10 mouse cellular contexts compared by ENCODE assay signal in the genomic region with DNA sequence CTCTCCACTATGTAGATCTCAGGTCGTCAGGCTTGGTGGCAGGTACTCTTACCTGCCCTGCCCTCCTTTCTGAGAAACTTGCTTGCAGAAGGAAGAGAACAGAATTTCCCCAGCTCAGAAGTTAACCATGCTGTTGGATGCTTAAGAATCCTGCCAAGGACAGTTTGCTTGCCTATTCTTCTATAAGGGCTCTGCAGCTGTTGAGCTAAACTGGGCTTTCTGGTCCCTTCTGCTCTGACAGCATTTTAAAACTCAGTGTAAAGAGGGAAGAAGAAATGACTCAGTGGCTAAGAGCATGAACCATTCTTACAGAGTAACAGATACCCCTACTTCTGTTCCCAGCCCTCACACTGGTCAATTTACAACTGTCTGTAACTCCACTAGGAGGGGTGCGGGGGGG. TPM values are rescaled to one million over a fixed set of nuclear protein-coding genes. Genes with fewer than 3 reads are reported as not detected.
"Had no signal": no experiment of that assay in that cellular context is flagged by ENCODE, and none has a peak within 500 bp of the region (broad histone marks: within the 10 kb centered on the region; RNA-seq: fewer than 3 reads in every experiment).

No protein-coding gene starts in this region.

- DNase-seq: kidney, adult 8-10 months; kidney, postnatal 25 days; liver; liver, embryonic 13.5 days; liver, postnatal 0 days; lung, postnatal 14 days; thymus, adult 18-20 months; thymus, postnatal 25 days had no signal

RNA-seq across cellular contexts. Expression of a gene that starts 49.4 kb away (rescaled TPM):
- total RNA-seq: layer of hippocampus, postnatal 25 days; left cerebral cortex, postnatal 10 days had no signal
